Mouse (Mus musculus) common myeloid progenitor, adult 5-6 weeks (primary cell): ENCODE data around the gene Dusp6. TPM values are rescaled to one million over a fixed set of nuclear protein-coding genes. Genes with fewer than 3 reads are reported as not detected.
A peak's percentile ranks its signal among the peaks of the same experiment; 100 is the strongest.

Source experiments
- ATAC-seq: replicated peaks from 2 replicates; pipeline ENCODE4 v1.8.0; 2016; ENCODE audit warnings: low read depth, mild to moderate bottlenecking, moderate TSS enrichment, inconsistent platforms; ENCODE audit not compliant: poor library complexity, severe bottlenecking
- total RNA-seq: library from RNA; stranded (forward); fragments of 200-1000, 187-1606 nt; gene quantifications from 2 replicates; pipeline ENCODE4 v1.2.3, GENCODE M21; 2017

Dusp6 gene
- total RNA-seq, 1 experiment from 2014 or later, result 37.5 TPM

GRCm38 (mm10) chr10:99311956-99312355 lies 48.9 kb downstream of the Dusp6 start:
- ATAC-seq, result peak; percentile 78

GRCm38 (mm10) chr10:99314366-99314765 lies 51.3 kb downstream of the Dusp6 start:
- ATAC-seq, result no peak

- ATAC-seq, result no peak
These were observed 54.0 kb downstream of the Dusp6 start for GRCm38 (mm10) chr10:99317057-99317456.

Other genes starting within 250 kb of the Dusp6 start
- 20.3 and 22.9 TPM in 2 replicates for gene Poc1b, start 156.2 kb upstream of the Dusp6 start, total RNA-seq
- 9.2 and 9.6 TPM in 2 replicates for gene Galnt4, start 155.1 kb upstream of the Dusp6 start, total RNA-seq
- gene Phxr2, start 136.9 kb upstream of the Dusp6 start, total RNA-seq, result not detected in 2 replicates